Mouse (Mus musculus) limb, embryonic 15.5 days (tissue): ENCODE measurements around the gene Rpl23a. TPM values are rescaled to one million over a fixed set of nuclear protein-coding genes. Genes with fewer than 3 reads are reported as not detected.

ENCODE experiments used
- ATAC-seq: fragments of 200-750 bp; cut with Nextera tagmentation; 2 replicates; pipeline ENCODE4 v1.8.0; 2017; ENCODE audit warnings: low read depth, moderate TSS enrichment; ENCODE audit not compliant: insufficient number of reproducible peaks, low FRiP score, low TSS enrichment
- H3K27ac ChIP-seq: fragments of 300-500 bp; sonication (generic); 2 replicates; pipeline ENCODE4 v1.5.1; 2015; ENCODE audit warnings: moderate library complexity, mild to moderate bottlenecking, inconsistent platforms
- H3K27me3 ChIP-seq: fragments of 300-500 bp; sonication (generic); 2 replicates; pipeline ENCODE4 v1.6.1; 2015; ENCODE audit warnings: inconsistent platforms
- H3K36me3 ChIP-seq: fragments of 300-500 bp; sonication (generic); 2 replicates; pipeline ENCODE4 v1.6.1; 2015; ENCODE audit warnings: inconsistent platforms
- H3K4me1 ChIP-seq: fragments of 300-500 bp; sonication (generic); 2 replicates; pipeline ENCODE4 v1.6.1; 2015; ENCODE audit warnings: inconsistent platforms
- H3K4me2 ChIP-seq: fragments of 300-500 bp; sonication (generic); 2 replicates; pipeline ENCODE4 v1.6.1; 2015; ENCODE audit warnings: mild to moderate bottlenecking, inconsistent platforms
- H3K4me3 ChIP-seq: fragments of 300-500 bp; sonication (generic); 2 replicates; pipeline ENCODE4 v1.5.1; 2015; ENCODE audit warnings: mild to moderate bottlenecking, inconsistent platforms
- H3K9ac ChIP-seq: fragments of 300-500 bp; sonication (generic); 2 replicates; pipeline ENCODE4 v1.6.1; 2015; ENCODE audit warnings: inconsistent platforms
- H3K9me3 ChIP-seq: fragments of 300-500 bp; sonication (generic); 2 replicates; pipeline ENCODE4 v1.6.1; 2016; ENCODE audit warnings: inconsistent platforms
- WGBS: fragments of 180-500 bp; shearing (Covaris S2); methylation state at CpG from one replicate; pipeline ENCODE4 v1.1.7; 2015; 5-methylcytosine and 5-hydroxymethylcytosine counted together
- polyA plus RNA-seq: library from polyadenylated mRNA; unstranded; fragments of >200 nt; fragmentation: Nextera tagmentation; extraction: Ambion mirVana; gene quantifications from 2 replicates; pipeline ENCODE4 v1.2.1, GENCODE M21; 2015

The Rpl23a gene
- polyA plus RNA-seq, 1 experiment from 2014 or later, result 1,454 TPM

DNA sequence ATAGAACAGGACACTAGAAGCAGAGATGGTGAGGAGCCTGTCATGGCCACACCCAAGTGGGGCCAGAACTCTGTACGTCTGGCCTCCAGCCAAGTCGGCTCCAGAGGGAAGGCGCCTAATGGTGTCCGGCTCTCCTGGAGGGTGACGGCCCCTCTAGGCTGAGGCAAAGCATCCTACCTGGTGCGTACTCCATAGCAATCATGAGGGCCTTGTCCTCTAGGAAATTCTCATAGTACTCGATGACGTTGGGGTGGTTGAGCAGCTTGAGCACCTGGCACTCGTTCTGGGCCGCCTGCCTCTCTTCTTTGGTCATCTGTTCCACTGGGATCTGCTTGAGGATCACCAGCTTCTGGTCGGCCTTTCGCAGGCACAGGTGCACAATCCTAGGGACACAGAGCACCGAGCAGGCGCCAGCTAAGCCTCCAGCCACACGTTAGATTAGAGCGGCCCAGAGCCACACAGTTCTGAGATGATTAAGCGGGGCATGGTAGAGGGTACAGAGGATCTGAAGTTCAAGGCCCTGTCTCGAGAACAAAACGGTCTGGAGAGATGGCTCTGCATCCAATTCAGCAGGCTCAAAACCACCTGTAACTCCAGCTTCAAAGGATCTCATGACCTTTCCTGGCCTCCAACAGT, 10.5 kb downstream of the Rpl23a start:
- Histone ChIP-seq H3K9ac (no peak overlapping the region), H3K9me3 (no peaks in the 10 kb centered on the region), H3K27me3 (no peaks in the 10 kb centered on the region), H3K36me3 (peaks cover 15% of the 10 kb centered on the region), H3K4me3 (no peak overlapping the region), H3K27ac (no peak overlapping the region), H3K4me1 (peaks cover 18% of the 10 kb centered on the region), H3K4me2 (no peak overlapping the region)
- 84% methylated on average over 19 of the region's 19 CpGs for WGBS
- ATAC-seq, result no peak

DNA sequence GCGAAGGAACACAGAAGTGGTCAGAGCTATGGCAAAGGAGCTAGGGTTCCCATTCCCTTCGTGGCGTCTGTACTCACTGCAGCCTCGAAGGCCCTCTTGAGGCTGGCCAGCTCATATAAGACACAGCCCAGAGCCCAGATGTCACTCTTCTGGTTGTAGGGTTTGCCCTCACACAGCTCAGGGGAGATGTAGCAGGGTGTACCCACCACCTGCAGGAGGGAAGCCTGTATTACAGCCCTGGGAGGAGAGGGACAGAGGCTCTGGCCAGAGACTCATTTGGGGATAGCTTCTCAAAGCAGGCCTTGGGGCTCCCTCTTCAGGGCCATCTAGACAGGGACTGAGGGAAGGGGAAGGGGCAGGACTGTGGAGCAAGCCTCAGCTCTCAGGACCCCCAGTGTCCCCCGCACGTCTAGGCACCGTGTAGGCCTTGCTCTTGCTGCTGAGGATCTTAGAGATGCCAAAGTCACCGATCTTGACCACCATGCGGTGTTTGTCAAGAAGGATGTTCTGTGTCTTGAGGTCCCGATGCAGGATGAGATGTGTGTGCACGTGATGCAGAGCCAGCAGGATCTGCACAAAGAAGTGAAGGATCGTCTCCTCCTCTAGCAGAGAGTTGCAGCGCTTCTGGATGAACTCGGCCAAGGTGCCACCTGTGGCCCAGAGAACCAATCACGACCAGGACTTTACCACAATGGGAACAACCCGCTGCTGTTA, 11.2 kb downstream of the Rpl23a start:
- 80% methylated on average over 16 of the region's 16 CpGs for WGBS
- ATAC-seq, result no peak
- H3K27ac ChIP-seq, result no peak overlapping the region
- no peaks in the 10 kb centered on the region for H3K9me3 ChIP-seq
- H3K9ac ChIP-seq, result 0 out of 2 replicates have a peak overlapping the region, but pooled peaks have one; percentile 10
- no peaks in the 10 kb centered on the region for H3K27me3 ChIP-seq
- H3K4me3 ChIP-seq, result no peak overlapping the region
- no peak overlapping the region for H3K4me2 ChIP-seq
- peaks cover 13% of the 10 kb centered on the region for H3K4me1 ChIP-seq
- H3K36me3 ChIP-seq, result peaks cover 15% of the 10 kb centered on the region

DNA sequence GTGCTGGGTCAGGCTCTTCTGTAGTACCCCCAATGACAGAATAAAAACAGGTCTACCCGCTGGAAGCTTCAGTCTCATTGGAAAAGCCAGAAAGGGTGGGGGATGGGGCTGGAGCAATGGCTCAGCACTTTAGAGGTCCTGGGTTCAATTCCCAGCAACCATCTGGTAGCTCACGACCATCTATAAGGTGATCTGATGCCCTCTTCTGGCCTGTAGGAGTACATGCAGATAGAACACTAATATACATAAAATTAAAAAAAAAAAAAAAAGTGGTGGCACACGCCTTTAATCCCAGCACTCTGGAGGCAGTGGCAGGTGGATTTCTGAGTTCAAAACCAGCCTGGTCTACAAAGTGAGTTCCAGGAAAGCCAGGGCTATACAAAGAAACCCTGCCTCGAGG, 12.1 kb downstream of the Rpl23a start:
- ATAC-seq, result no peak
- no peak overlapping the region for H3K9ac ChIP-seq
- H3K4me1 ChIP-seq, result peaks cover 15% of the 10 kb centered on the region
- H3K27ac ChIP-seq, result no peak overlapping the region
- peaks cover 15% of the 10 kb centered on the region for H3K36me3 ChIP-seq
- no peak overlapping the region for H3K4me2 ChIP-seq
- no peaks in the 10 kb centered on the region for H3K27me3 ChIP-seq
- H3K9me3 ChIP-seq, result no peaks in the 10 kb centered on the region
- 78% methylated on average over 4 of the region's 4 CpGs for WGBS
- H3K4me3 ChIP-seq, result no peak overlapping the region

DNA sequence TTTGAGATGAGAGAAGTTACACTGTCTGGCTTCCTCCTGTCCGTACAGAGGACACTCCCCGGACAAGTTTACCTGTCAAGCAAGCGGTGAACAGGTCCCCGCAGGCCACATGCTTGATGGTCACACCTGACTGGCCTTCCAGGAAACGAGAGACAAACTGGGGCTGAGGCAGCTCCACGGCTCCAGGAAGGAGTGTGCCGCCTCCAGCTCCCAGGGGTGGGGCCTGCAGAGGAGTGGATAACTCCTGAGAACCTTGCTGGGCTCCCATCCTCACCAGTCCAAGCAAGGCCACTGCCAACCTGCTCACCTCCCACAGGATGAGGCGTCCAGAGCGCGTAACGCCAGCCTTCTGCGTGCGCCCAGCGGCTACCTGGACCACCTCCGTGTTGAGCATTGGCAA, 13.1 kb downstream of the Rpl23a start:
- Histone ChIP-seq H3K4me3 (no peak overlapping the region), H3K9me3 (no peaks in the 10 kb centered on the region), H3K4me1 (peaks cover 19% of the 10 kb centered on the region), H3K27ac (no peak overlapping the region), H3K4me2 (no peak overlapping the region), H3K9ac (no peak overlapping the region), H3K27me3 (no peaks in the 10 kb centered on the region), H3K36me3 (peaks cover 15% of the 10 kb centered on the region)
- WGBS, result 86% methylated on average over 15 of the region's 15 CpGs
- no peak for ATAC-seq

DNA sequence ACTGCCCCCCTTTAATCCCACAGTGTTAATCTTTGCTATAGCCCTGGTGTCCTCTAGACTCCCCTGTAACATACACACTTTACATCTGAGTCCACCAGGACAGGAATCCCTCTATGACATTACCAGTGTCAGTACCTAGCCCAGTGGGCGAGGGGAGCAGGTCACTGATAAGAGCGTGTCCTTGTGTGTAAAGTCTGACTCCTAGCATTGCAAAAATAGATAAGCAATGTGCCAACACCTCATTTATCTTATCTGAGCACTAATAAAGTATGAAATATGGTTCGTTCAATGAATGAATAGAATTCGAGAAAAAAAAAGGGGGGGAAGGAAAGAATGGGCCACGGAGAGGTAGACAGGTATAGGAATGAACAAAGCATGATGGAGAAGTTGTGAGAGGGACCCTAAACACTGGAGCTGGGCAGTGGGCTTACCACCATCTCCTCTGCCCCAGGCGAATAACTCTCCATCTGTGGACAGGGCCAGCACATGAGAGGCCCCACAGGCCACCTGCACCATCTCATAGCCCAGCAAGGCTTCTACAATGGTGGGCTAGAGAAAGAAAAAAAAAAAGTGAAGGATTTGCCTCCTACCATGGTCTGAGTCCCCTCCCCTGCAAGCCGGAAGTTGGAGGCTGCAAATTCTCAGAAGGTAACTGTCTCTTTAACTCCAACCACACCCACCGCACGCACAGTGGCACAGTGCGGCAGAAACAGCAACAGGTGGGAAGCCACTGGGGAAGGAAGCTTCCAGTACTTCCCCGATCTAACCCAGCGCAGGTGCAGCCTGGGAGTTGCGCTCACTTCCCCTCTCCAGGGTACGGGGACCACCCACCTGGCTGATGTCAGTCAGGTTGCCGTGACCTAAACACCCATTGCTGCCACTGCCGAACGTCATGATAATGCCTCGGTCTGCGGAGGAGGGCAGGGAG, 14.6 kb downstream of the Rpl23a start:
- ATAC-seq, result no peak
- H3K4me1 ChIP-seq, result peaks cover 21% of the 10 kb centered on the region
- no peaks in the 10 kb centered on the region for H3K27me3 ChIP-seq
- no peaks in the 10 kb centered on the region for H3K9me3 ChIP-seq
- H3K4me3 ChIP-seq, result no peak overlapping the region
- H3K4me2 ChIP-seq, result no peak overlapping the region
- H3K36me3 ChIP-seq, result peaks cover 15% of the 10 kb centered on the region
- WGBS, result 59% methylated on average over 19 of the region's 19 CpGs
- H3K9ac ChIP-seq, result no peak overlapping the region
- no peak overlapping the region for H3K27ac ChIP-seq

DNA sequence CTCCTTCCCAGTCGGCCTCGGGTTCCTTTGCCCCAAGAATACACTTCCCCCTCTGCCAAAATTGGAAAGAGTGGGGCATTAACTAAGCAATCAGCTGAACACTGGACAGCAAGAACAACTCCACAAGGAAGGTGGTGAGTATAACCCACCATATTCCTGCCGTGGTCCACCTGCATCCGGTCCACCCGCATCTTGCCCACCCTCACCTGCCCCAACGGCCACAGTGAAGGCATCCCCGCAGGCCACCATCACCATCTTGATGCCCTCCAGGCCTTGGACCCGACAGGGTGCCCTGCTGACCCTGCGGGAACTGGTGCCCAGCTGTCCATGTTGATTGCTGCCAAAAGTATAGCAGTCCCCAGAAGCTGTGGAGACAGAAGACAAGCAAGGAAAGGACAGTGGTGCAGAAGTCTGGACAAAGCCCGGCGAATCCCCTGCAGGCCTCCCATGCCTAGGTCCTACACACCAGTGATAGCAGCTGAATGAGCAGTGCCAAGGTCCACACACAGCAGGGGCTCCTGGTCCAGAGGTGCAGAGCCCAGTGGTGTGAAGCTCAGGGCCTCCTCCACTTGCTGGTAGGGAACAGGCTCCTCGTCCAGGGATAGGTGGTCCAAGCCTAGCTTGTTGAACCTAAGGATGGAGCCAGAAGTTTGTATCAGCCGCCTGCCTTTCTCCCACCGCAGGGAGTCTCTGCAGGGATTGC, 16.0 kb downstream of the Rpl23a start:
- ATAC-seq, result no peak
- H3K4me3 ChIP-seq, result no peak overlapping the region
- 88% methylated on average over 14 of the region's 14 CpGs for WGBS
- H3K9me3 ChIP-seq, result no peaks in the 10 kb centered on the region
- no peak overlapping the region for H3K9ac ChIP-seq
- H3K27me3 ChIP-seq, result no peaks in the 10 kb centered on the region
- no peak overlapping the region for H3K4me2 ChIP-seq
- H3K36me3 ChIP-seq, result peaks cover 11% of the 10 kb centered on the region
- H3K27ac ChIP-seq, result no peak overlapping the region
- H3K4me1 ChIP-seq, result peaks cover 35% of the 10 kb centered on the region

DNA sequence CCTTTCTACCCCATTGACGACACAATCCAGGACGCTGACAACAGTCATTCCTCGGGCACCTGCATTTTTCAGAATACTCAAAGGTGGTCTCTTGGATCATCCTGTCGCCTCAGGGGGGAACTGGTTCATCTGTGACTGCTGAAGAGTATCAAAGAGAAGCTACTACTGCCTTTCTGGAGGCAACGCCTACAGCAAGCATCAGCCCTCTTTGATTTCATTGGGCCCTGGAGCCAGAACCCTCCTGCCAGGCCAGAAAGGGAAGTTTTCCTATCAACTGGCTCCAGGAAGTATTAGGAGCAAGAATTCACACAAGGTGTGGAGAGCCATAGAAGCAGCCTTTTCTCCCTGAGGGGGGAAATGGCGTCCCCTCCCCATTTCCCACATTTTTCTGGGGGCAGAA, 16.7 kb downstream of the Rpl23a start:
- H3K9me3 ChIP-seq, result no peaks in the 10 kb centered on the region
- H3K27ac ChIP-seq, result 0 out of 2 replicates have a peak overlapping the region, but pooled peaks have one; percentile 98
- peaks cover 12% of the 10 kb centered on the region for H3K36me3 ChIP-seq
- H3K9ac ChIP-seq, result no peak overlapping the region
- H3K4me1 ChIP-seq, result peaks cover 43% of the 10 kb centered on the region
- WGBS, result 62% methylated on average over 6 of the region's 6 CpGs
- no peak overlapping the region; the same call in 1 of the 2 replicates for H3K4me2 ChIP-seq
- no peak for ATAC-seq
- H3K27me3 ChIP-seq, result no peaks in the 10 kb centered on the region
- no peak overlapping the region for H3K4me3 ChIP-seq

DNA sequence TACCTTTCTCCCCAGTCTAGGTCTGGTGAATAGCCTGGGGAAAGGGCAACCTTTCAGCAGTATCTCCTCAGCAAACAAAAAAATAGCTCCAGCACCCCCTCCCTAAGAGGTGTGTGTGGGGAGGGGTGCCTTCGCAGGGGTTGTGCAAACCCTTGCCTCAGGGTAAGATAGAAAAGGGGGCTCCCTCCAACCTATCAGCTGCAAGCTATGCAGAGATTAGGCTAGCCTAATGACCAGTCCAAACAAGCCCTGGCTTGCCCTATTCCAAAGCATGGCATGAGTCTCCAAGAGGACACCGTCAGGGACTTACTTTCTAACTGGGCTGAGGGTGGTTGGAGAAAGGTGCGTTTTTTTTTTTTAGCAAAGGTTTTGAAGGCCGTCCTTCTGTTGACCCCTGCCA, 17.2 kb downstream of the Rpl23a start:
- Histone ChIP-seq H3K4me1 (peaks cover 48% of the 10 kb centered on the region), H3K9ac (no peak overlapping the region), H3K36me3 (peaks cover 17% of the 10 kb centered on the region), H3K4me3 (peak overlapping the region; percentile 86), H3K9me3 (no peaks in the 10 kb centered on the region), H3K27ac (peak overlapping the region; percentile 98), H3K4me2 (peak overlapping the region; percentile 90), H3K27me3 (no peaks in the 10 kb centered on the region)
- WGBS, result 34% methylated on average over 4 of the region's 4 CpGs
- no peak for ATAC-seq

DNA sequence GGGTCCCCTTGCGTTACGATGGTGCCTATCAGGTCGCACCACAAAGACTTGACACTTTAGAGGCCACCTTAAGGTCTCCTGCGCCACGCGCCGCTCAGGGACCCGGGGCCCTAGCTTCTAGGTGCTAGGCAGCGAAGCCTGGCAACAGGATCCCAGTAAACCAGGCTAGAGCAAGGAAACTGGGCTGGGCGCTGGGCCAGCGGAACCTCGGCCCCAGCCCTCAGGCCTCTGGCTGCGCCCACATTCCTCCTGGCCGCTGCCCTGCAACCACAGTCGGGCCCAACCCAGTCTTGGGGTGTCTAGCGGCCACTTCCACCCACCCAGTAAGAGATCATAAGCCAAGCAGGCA, 17.6 kb downstream of the Rpl23a start:
- H3K9ac ChIP-seq, result peak overlapping the region; percentile 38; the same call in 1 of the 2 replicates
- H3K27me3 ChIP-seq, result no peaks in the 10 kb centered on the region
- H3K9me3 ChIP-seq, result no peaks in the 10 kb centered on the region
- peaks cover 52% of the 10 kb centered on the region for H3K4me1 ChIP-seq
- peak overlapping the region; percentile 90 for H3K4me2 ChIP-seq
- H3K36me3 ChIP-seq, result peaks cover 20% of the 10 kb centered on the region
- H3K27ac ChIP-seq, result peak overlapping the region; percentile 98
- 2% methylated on average over 16 of the region's 16 CpGs for WGBS
- ATAC-seq, result 0 out of 2 replicates have a peak, but pooled peaks have one; percentile 5
- H3K4me3 ChIP-seq, result peak overlapping the region; percentile 86

DNA sequence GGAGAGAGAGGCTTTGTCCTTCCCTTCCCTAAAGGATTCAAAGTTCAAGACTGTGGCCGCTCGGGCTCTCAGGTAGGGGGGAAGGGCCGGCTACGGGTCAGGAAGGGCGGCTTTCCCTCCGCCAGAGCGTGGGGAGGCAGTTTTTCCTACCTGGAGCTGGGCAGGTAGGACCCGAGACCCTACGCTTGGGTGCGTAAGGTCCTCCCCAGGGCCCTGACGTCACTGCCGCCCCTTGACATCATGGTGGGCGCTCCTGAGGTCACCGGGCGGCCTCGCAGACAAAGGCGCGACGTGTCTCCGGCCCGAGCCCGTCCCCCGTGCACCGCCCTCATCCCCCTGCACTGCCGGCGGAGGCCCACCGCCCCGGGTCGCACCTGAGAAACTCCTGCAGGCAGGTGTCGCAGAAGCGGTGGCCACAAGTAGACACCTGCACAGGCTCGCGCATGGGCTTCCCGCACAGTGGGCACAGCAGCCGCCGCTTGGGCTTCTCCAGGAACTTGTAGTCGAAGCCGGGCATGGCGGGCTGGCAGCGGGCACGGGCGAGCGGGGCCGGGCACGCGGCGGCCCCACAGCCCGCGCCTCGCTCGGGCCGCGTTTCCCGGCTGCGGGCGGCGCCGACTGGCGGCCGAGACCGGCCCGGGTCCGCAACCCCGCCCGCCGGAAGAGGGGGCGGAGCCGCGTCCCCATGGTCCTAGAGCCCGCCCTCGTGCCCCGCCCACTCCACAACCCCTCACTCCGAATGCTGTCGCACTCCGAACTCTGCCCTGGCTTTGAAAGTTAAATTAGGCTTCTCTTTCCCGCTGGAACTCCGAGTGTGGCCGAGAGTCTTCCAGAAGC, 18.2 kb downstream of the Rpl23a start, which contains the start of gene Traf4:
Gene Traf4 (minus strand): TSS at position 666 of the 837 bp plus-strand sequence.
- under 1% methylated on average over 78 of the region's 78 CpGs for WGBS
- peak within 1 kb of the TSS; percentile 93 for H3K9ac ChIP-seq
- peak within 1 kb of the TSS; percentile 98 for H3K27ac ChIP-seq
- peak; percentile 77 for ATAC-seq
- H3K4me3 ChIP-seq, result peak within 1 kb of the TSS; percentile 86
- peaks cover 58% of the 10 kb centered on the region for H3K4me1 ChIP-seq
- H3K36me3 ChIP-seq, result peaks cover 21% of the 10 kb centered on the region
- peak within 1 kb of the TSS; percentile 90 for H3K4me2 ChIP-seq
- no peaks in the 10 kb centered on the region for H3K27me3 ChIP-seq
- H3K9me3 ChIP-seq, result no peaks in the 10 kb centered on the region

DNA sequence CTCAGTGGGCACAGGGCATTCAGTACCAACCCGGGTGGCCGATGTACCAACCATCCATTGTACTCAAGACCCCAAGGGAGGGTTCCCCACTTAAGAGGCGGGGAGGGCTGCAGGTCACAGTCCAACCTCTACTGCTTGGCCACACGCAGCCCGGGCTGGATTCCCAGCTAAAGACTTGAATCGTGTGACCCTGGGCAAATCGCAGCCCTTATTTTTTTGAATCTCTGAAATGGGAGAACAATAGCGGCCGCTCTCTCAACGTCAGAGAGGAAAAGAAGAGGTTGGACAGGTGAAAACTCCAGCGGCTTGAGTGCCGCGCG, 18.8 kb downstream of the Rpl23a start:
- H3K4me1 ChIP-seq, result peaks cover 64% of the 10 kb centered on the region
- WGBS, result 0% methylated on average over 14 of the region's 14 CpGs
- peak overlapping the region; percentile 86 for H3K4me3 ChIP-seq
- H3K27me3 ChIP-seq, result no peaks in the 10 kb centered on the region
- no peak for ATAC-seq
- H3K27ac ChIP-seq, result peak overlapping the region; percentile 98
- H3K9ac ChIP-seq, result peak overlapping the region; percentile 93
- no peaks in the 10 kb centered on the region for H3K9me3 ChIP-seq
- H3K36me3 ChIP-seq, result peaks cover 27% of the 10 kb centered on the region
- peak overlapping the region; percentile 90 for H3K4me2 ChIP-seq
